Mouse (Mus musculus) neural tube, embryonic 14.5 days (tissue): ENCODE measurements around the gene Timm22. TPM values are rescaled to one million over a fixed set of nuclear protein-coding genes. Genes with fewer than 3 reads are reported as not detected.

Experiments
- ATAC-seq: fragments of 200-750 bp; cut with Nextera tagmentation; 2 replicates; pipeline ENCODE4 v1.8.0; 2017; ENCODE audit warnings: low read depth, mild to moderate bottlenecking, moderate TSS enrichment, moderate library complexity
- H3K27ac ChIP-seq: fragments of 300-500 bp; sonication (generic); 2 replicates; pipeline ENCODE4 v1.5.1; 2014; ENCODE audit warnings: low read depth, mild to moderate bottlenecking, control low read depth, low read length, moderate library complexity, mixed read lengths
- H3K27me3 ChIP-seq: fragments of 300-500 bp; sonication (generic); 2 replicates; pipeline ENCODE4 v1.6.1; 2014; ENCODE audit warnings: low read length; ENCODE audit not compliant: control insufficient read depth, insufficient read depth
- H3K36me3 ChIP-seq: fragments of 300-500 bp; sonication (generic); 2 replicates; pipeline ENCODE4 v1.6.1; 2014; ENCODE audit warnings: low read length, mixed read lengths; ENCODE audit not compliant: control insufficient read depth, insufficient read depth
- H3K4me1 ChIP-seq: fragments of 300-500 bp; sonication (generic); 2 replicates; pipeline ENCODE4 v1.6.1; 2014; ENCODE audit warnings: low read length; ENCODE audit not compliant: control insufficient read depth, insufficient read depth
- H3K4me2 ChIP-seq: fragments of 300-500 bp; sonication (generic); 2 replicates; pipeline ENCODE4 v1.6.1; 2014; ENCODE audit warnings: mild to moderate bottlenecking, low read depth, low read length, control low read depth
- H3K4me3 ChIP-seq: fragments of 300-500 bp; sonication (generic); 2 replicates; pipeline ENCODE4 v1.5.1; 2014; ENCODE audit warnings: low read depth, low read length, control low read depth, mixed read lengths
- H3K9ac ChIP-seq: fragments of 300-500 bp; sonication (generic); replicated peaks from 2 replicates; pipeline ENCODE4 v1.6.1; 2014; ENCODE audit warnings: low read depth, mild to moderate bottlenecking, control low read depth, low read length, mixed read lengths
- H3K9me3 ChIP-seq: fragments of 300-500 bp; sonication (generic); 2 replicates; pipeline ENCODE4 v1.6.1; 2016; ENCODE audit warnings: low read length; ENCODE audit not compliant: control insufficient read depth
- WGBS: fragments of 180-500 bp; shearing (Covaris S2); extraction: QIAGEN DNeasy Blood & Tissue Kit; methylation state at CpG from one replicate; pipeline ENCODE4 v1.1.7; 2014; 5-methylcytosine and 5-hydroxymethylcytosine counted together
- polyA plus RNA-seq: library from polyadenylated mRNA; unstranded; fragments of >200 nt; fragmentation: Nextera tagmentation; extraction: Ambion mirVana; gene quantifications from 2 replicates; pipeline ENCODE4 v1.2.1, GENCODE M21; 2014

Timm22 gene
- polyA plus RNA-seq, 1 experiment from 2014 or later = 116 TPM

DNA sequence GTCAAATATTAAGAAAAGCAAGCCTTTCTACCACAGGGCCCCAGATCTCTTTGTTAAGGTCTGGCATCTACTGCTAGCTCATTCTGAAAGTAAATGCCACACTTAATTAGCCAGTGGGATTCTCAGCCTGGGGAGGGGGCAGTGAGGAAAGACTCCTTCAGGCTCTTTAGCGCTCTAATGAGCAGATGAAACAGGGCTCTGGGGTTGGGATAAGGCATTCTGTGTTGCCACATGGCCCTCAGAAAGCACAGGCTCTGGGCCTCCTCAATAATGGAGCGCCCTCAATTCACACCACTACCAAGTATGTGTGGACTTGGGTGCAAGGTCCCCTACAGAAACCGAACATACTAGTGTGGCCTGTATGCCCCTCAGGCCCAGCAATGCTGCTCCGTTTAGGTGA is 21.7 kb upstream of the Timm22 start:
- Histone ChIP-seq H3K4me1 (peaks cover 14% of the 10 kb centered on the region), H3K27ac (no peak overlapping the region; the same call in 1 of the 2 replicates), H3K9me3 (no peaks in the 10 kb centered on the region), H3K4me3 (no peak overlapping the region), H3K4me2 (no peak overlapping the region), H3K9ac (no peak overlapping the region), H3K27me3 (no peaks in the 10 kb centered on the region), H3K36me3 (no peaks in the 10 kb centered on the region)
- no peak for ATAC-seq
- 60% methylated on average over 4 of the region's 4 CpGs for WGBS

DNA sequence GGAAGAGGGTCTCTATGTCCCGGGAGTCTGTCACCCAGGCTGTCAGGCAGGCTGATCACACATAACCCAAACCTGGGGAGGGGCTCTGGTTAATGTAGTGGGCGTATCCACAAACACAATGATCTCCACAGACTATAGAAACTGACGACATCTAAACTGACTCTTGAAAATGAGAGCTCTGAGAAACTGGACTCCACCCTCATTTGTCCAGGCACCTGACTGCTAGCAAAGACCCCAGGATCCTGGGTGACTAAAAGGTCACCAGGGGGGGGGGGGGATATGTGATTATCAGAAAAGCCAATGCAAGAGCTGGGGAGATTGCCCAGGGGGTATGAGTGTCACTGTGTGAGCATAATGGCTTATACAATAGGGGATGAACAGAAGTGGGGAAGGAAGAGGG is 21.0 kb upstream of the Timm22 start:
- Histone ChIP-seq H3K9ac (no peak overlapping the region), H3K4me3 (no peak overlapping the region), H3K4me1 (peaks cover 14% of the 10 kb centered on the region), H3K27me3 (no peaks in the 10 kb centered on the region), H3K4me2 (no peak overlapping the region), H3K36me3 (no peaks in the 10 kb centered on the region), H3K9me3 (no peaks in the 10 kb centered on the region), H3K27ac (no peak overlapping the region; the same call in 1 of the 2 replicates)
- WGBS = 26% methylated on average over 3 of the region's 3 CpGs
- no peak for ATAC-seq

GRCm38 (mm10) chr11:76387097-76387496 is 19.7 kb upstream of the Timm22 start:
- Histone ChIP-seq H3K9ac (no peak overlapping the region), H3K4me3 (no peak overlapping the region), H3K27ac (no peak overlapping the region), H3K36me3 (no peaks in the 10 kb centered on the region), H3K9me3 (no peaks in the 10 kb centered on the region), H3K4me2 (no peak overlapping the region), H3K27me3 (no peaks in the 10 kb centered on the region), H3K4me1 (peaks cover 14% of the 10 kb centered on the region)
- ATAC-seq = no peak
- WGBS = 87% methylated on average over 1 of the region's 1 CpGs

DNA sequence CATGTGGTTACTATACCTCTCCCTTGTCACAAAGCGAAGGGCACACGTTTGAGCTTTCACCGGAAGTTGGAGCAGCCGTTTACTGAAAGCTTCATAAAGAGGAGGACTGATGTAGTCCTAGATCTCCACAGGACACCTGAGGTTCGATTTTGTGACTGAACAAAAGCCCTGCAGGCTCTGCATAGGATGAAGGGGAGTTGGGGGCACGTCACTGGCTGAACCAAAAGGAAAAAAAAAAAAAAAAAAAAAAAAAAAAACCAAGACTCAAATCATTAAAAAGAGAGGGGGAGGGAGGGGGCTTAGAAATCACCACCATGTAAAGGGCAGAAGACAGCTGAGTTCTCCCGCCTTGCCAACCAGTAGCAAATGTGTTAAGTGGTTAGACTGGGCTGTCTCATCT is 18.0 kb upstream of the Timm22 start:
- H3K36me3 ChIP-seq = no peaks in the 10 kb centered on the region
- H3K27me3 ChIP-seq = no peaks in the 10 kb centered on the region
- H3K4me1 ChIP-seq = peaks cover 14% of the 10 kb centered on the region
- no peak overlapping the region for H3K9ac ChIP-seq
- no peak overlapping the region for H3K27ac ChIP-seq
- no peak overlapping the region for H3K4me3 ChIP-seq
- H3K9me3 ChIP-seq = no peaks in the 10 kb centered on the region
- H3K4me2 ChIP-seq = no peak overlapping the region; the same call in 1 of the 2 replicates
- WGBS = 26% methylated on average over 7 of the region's 7 CpGs
- no peak for ATAC-seq

- ATAC-seq = no peak
- Histone ChIP-seq H3K27me3 (no peaks in the 10 kb centered on the region), H3K27ac (no peak overlapping the region), H3K4me3 (no peak overlapping the region), H3K4me1 (peaks cover 7% of the 10 kb centered on the region; the same call in 1 of the 2 replicates), H3K4me2 (no peak overlapping the region), H3K9ac (no peak overlapping the region), H3K36me3 (no peaks in the 10 kb centered on the region), H3K9me3 (no peaks in the 10 kb centered on the region)
- 78% methylated on average over 7 of the region's 7 CpGs for WGBS
These were observed 14.2 kb upstream of the Timm22 start for GRCm38 (mm10) chr11:76392532-76392931.

DNA sequence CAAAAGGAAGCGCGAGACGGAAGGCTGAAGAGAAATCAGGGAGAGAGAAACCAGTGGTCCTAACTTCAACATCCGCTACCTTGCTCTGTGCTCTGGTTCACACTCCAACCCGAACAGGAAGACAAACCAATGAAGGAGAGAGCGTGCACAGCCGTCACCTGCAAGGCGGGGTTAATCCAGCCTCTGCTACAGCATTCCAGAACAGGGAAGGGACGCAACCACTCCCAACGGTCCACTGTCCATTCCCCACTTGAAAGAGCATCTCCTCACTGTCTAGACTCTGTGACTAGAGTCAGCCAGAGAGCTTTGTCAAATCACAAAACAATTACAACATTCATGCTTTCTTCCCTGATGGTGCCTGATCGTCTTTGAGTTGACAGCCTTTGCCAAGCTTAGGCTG is 13.8 kb upstream of the Timm22 start:
- no peaks in the 10 kb centered on the region for H3K9me3 ChIP-seq
- no peak overlapping the region for H3K4me2 ChIP-seq
- no peaks in the 10 kb centered on the region for H3K27me3 ChIP-seq
- H3K36me3 ChIP-seq = no peaks in the 10 kb centered on the region
- no peak overlapping the region for H3K4me3 ChIP-seq
- no peak for ATAC-seq
- no peak overlapping the region for H3K9ac ChIP-seq
- H3K4me1 ChIP-seq = peaks cover 7% of the 10 kb centered on the region; the same call in 1 of the 2 replicates
- whole genome bisulfite sequencing = 92% methylated on average over 11 of the region's 11 CpGs
- no peak overlapping the region for H3K27ac ChIP-seq

GRCm38 (mm10) chr11:76397650-76398311 is 9.0 kb upstream of the Timm22 start:
- no peaks in the 10 kb centered on the region for H3K27me3 ChIP-seq
- under 1% methylated on average over 26 of the region's 26 CpGs for WGBS
- peak overlapping the region; percentile 86 for H3K27ac ChIP-seq
- no peaks in the 10 kb centered on the region for H3K9me3 ChIP-seq
- ATAC-seq = no peak
- H3K4me2 ChIP-seq = peak overlapping the region; percentile 96
- no peaks in the 10 kb centered on the region for H3K36me3 ChIP-seq
- peak overlapping the region; percentile 72 for H3K9ac ChIP-seq
- H3K4me3 ChIP-seq = peak overlapping the region; percentile 87
- peaks cover 9% of the 10 kb centered on the region for H3K4me1 ChIP-seq

DNA sequence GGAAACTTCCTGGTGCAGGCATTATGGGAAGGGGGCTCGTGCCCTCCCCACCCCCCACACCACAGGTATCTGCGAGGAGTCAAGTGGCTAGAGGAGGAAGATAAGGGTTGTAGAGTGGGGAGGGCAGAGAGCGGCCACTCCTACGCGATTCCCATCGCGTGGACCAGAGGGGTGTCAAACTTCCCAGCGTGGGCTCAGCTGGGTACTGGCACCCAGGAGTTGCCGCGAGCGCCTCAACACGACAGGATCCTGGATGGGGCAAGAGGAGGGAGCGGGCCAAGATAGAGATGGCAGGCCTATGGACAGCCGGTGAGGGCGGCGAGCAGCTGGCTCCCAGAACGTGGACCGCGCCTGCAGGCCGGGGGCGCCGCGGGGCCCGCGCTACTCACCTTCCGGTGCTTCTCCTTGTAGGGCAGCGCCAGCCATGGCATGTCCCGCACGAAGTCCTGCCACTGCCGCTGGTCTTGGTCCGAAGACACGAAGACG is 8.4 kb upstream of the Timm22 start:
- Histone ChIP-seq H3K27me3 (no peaks in the 10 kb centered on the region), H3K4me1 (peaks cover 9% of the 10 kb centered on the region), H3K4me3 (peak overlapping the region; percentile 87), H3K9me3 (no peaks in the 10 kb centered on the region), H3K36me3 (no peaks in the 10 kb centered on the region), H3K27ac (peak overlapping the region; percentile 86), H3K9ac (peak overlapping the region; percentile 72), H3K4me2 (peak overlapping the region; percentile 96)
- under 1% methylated on average over 24 of the region's 33 CpGs for WGBS
- peak; percentile 66 for ATAC-seq

GRCm38 (mm10) chr11:76398798-76399586 is 7.8 kb upstream of the Timm22 start, which contains the start of gene Nxn:
Gene Nxn (minus strand): TSS chr11:76399140.
- Histone ChIP-seq H3K4me1 (peaks cover 9% of the 10 kb centered on the region), H3K9ac (peak within 1 kb of the TSS; percentile 72), H3K36me3 (no peaks in the 10 kb centered on the region), H3K27ac (peak within 1 kb of the TSS; percentile 86), H3K4me3 (peak within 1 kb of the TSS; percentile 87), H3K4me2 (peak within 1 kb of the TSS; percentile 96), H3K9me3 (no peaks in the 10 kb centered on the region), H3K27me3 (no peaks in the 10 kb centered on the region)
- WGBS = 0% methylated on average over 44 of the region's 70 CpGs
- ATAC-seq = peak; percentile 84
